Mouse (Mus musculus) liver, postnatal 0 days (tissue): ENCODE results near the gene Kmt2b.

Experiments
- CTCF ChIP-seq: sonication (generic); IDR thresholded peaks from 2 replicates; pipeline ENCODE4 v1.5.1; 2016; ENCODE audit warnings: antibody characterized with exemption, low read depth
- EP300 ChIP-seq: IDR thresholded peaks from 2 replicates; pipeline ENCODE4 v1.6.1; 2016; ENCODE audit warnings: antibody characterized with exemption, low read depth, mild to moderate bottlenecking

DNA sequence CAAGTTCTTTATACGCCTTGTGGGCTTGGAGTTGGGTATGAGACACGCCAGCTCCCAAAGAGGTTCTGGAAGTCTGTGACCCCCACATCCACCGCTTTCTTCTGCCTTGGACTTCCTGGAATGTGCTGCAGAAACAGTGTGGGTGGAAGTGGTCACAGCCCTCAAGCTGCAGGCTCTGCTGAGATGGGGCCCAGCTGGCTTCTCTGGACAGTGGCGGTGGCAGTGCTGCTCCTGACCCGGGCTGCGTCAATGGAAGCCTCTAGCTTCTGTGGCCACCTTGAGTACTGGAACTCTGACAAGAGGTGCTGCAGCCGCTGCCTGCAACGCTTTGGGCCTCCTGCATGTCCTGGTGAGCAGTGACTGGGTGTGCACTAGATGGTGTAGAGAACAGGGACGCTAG is 22.5 kb downstream of the Kmt2b start:
- no peak for TF ChIP-seq CTCF
- no peak for TF ChIP-seq EP300
